Mouse (Mus musculus): ENCODE measurements around the gene Polr2g. TPM values are rescaled to one million over a fixed set of nuclear protein-coding genes. Genes with fewer than 3 reads are reported as not detected.
A peak's percentile ranks its signal among the peaks of the same experiment; 100 is the strongest.

Gene Polr2g
- polyA plus RNA-seq, 1 experiment from 2014 or later, result 141 TPM

DNA sequence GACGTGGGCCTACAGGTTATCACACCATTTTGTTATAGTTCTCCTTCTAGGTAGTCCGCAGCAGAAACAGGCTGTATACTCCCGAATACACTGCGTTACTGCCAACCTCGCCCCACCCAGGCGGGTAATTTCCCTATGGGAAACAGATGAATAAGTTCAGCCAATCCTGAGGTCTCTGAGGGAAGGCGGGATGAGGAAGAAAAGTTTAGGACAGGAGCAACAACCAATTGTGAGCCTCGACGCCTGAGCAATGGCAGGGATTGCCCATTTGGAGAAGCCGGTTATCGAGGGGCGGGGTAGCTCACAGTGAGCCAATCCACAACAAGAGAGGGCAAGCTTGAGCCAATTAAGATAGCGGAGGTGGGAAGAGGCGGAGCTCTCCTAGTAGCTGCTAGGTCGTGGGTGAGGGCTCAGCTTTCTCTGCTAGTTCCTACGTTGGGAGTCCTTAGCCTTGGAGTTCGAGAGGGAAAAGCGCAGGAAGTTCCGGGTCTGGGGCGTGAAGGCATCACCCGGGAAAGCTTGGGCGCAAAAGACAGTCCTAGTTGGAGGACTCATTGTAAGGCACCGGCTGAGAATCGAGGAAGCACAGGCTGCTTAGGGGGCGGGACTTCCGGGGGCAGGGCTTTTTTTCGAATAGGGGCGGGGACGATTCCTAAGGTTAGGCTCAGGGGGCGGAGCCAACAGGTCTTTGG is 3.9 kb upstream of the Polr2g start, which contains the start of gene Zbtb3:
TSS of gene Zbtb3 (plus strand) at position 426 of the 692 bp plus-strand sequence.
- ATAC-seq (ENCODE audit: low read depth), result peak; percentile 97
- WGBS, result under 1% methylated on average over 30 of the region's 30 CpGs

GRCm38 (mm10) chr19:8798947-8799315 is 554 bp upstream of the Polr2g start:
- no peak for ATAC-seq (ENCODE audit: low read depth)
- no peak overlapping the region for H3K4me3 ChIP-seq (ENCODE audit: low read depth, low read length)
- H3K4me1 ChIP-seq (ENCODE audit: control insufficient read depth, insufficient read depth, low read length), result peaks cover 15% of the 10 kb centered on the region; the same call in 1 of the 2 replicates
- peaks cover 7% of the 10 kb centered on the region for H3K36me3 ChIP-seq (ENCODE audit: control insufficient read depth, insufficient read depth, low read length)
- H3K9me3 ChIP-seq (ENCODE audit: control insufficient read depth, low read length), result no peaks in the 10 kb centered on the region
- H3K27me3 ChIP-seq (ENCODE audit: control insufficient read depth, insufficient read depth, low read length), result no peaks in the 10 kb centered on the region
- H3K9ac ChIP-seq (replicated peaks; ENCODE audit: low read depth, low read length), result no peak overlapping the region; the same call in 1 of the 2 replicates
- H3K4me2 ChIP-seq (ENCODE audit: low read depth, low read length), result peak overlapping the region; percentile 95; the same call in 1 of the 2 replicates
- no peak overlapping the region for H3K27ac ChIP-seq (ENCODE audit: low read depth, low read length)

More for the DNA sequence above, 3.9 kb upstream of the Polr2g start, which contains the start of gene Zbtb3:
- peaks cover 12% of the 10 kb centered on the region; the same call in 1 of the 2 replicates for H3K4me1 ChIP-seq (ENCODE audit: control insufficient read depth, insufficient read depth, low read length)
- H3K36me3 ChIP-seq (ENCODE audit: control insufficient read depth, insufficient read depth, low read length), result peaks cover 10% of the 10 kb centered on the region; the same call in 1 of the 2 replicates
- peak within 1 kb of the TSS; percentile 67 for H3K9ac ChIP-seq (replicated peaks; ENCODE audit: low read depth, low read length)
- no peaks in the 10 kb centered on the region for H3K27me3 ChIP-seq (ENCODE audit: control insufficient read depth, insufficient read depth, low read length)
- H3K9me3 ChIP-seq (ENCODE audit: control insufficient read depth, low read length), result no peaks in the 10 kb centered on the region
- peak within 1 kb of the TSS; percentile 58 for H3K4me3 ChIP-seq (ENCODE audit: low read depth, low read length)
- peak within 1 kb of the TSS; percentile 77 for H3K27ac ChIP-seq (ENCODE audit: low read depth, low read length)
- peak within 1 kb of the TSS; percentile 86 for H3K4me2 ChIP-seq (ENCODE audit: low read depth, low read length)

DNA sequence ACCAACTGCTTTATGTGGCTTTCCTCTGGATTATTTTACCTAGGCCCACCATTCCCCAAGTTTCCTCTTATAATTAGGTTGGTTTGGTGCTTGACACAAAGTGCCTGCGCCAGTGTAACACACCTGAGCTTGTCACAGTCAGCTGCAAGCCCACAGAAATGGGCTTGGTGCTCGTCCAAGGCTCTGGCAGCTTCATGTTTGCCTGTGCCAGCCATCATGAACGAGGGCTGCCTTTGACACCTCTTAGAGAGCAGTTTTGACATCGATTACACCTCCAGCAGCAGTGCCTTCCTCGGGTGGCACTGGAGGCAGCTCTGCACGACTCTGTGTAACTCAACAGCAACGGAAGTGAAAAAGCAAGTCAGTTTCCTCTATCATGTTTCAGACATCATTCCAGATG is 8.2 kb downstream of the Polr2g start:
- no peak for ATAC-seq (ENCODE audit: low read depth)
- Histone ChIP-seq H3K4me3 (ENCODE audit: low read depth, low read length) (no peak overlapping the region), H3K4me1 (ENCODE audit: control insufficient read depth, insufficient read depth, low read length) (peaks cover 10% of the 10 kb centered on the region; the same call in 1 of the 2 replicates), H3K4me2 (ENCODE audit: low read depth, low read length) (no peak overlapping the region), H3K27ac (ENCODE audit: low read depth, low read length) (no peak overlapping the region), H3K9me3 (ENCODE audit: control insufficient read depth, low read length) (no peaks in the 10 kb centered on the region), H3K9ac (replicated peaks; ENCODE audit: low read depth, low read length) (no peak overlapping the region), H3K27me3 (ENCODE audit: control insufficient read depth, insufficient read depth, low read length) (no peaks in the 10 kb centered on the region), H3K36me3 (ENCODE audit: control insufficient read depth, insufficient read depth, low read length) (peaks cover 16% of the 10 kb centered on the region)
- 86% methylated on average over 7 of the region's 7 CpGs for WGBS

GRCm38 (mm10) chr19:8789171-8789570 is 9.2 kb downstream of the Polr2g start:
- ATAC-seq (ENCODE audit: low read depth), result no peak
- Histone ChIP-seq H3K27ac (ENCODE audit: low read depth, low read length) (no peak overlapping the region), H3K9ac (replicated peaks; ENCODE audit: low read depth, low read length) (no peak overlapping the region), H3K4me2 (ENCODE audit: low read depth, low read length) (no peak overlapping the region), H3K9me3 (ENCODE audit: control insufficient read depth, low read length) (no peaks in the 10 kb centered on the region), H3K27me3 (ENCODE audit: control insufficient read depth, insufficient read depth, low read length) (no peaks in the 10 kb centered on the region), H3K36me3 (ENCODE audit: control insufficient read depth, insufficient read depth, low read length) (peaks cover 12% of the 10 kb centered on the region), H3K4me3 (ENCODE audit: low read depth, low read length) (no peak overlapping the region), H3K4me1 (ENCODE audit: control insufficient read depth, insufficient read depth, low read length) (peaks cover 10% of the 10 kb centered on the region; the same call in 1 of the 2 replicates)
- 62% methylated on average over 1 of the region's 1 CpGs for WGBS

GRCm38 (mm10) chr19:8788521-8788920 is 9.9 kb downstream of the Polr2g start:
- Histone ChIP-seq H3K9ac (replicated peaks; ENCODE audit: low read depth, low read length) (no peak overlapping the region), H3K9me3 (ENCODE audit: control insufficient read depth, low read length) (no peaks in the 10 kb centered on the region), H3K4me2 (ENCODE audit: low read depth, low read length) (no peak overlapping the region), H3K27me3 (ENCODE audit: control insufficient read depth, insufficient read depth, low read length) (no peaks in the 10 kb centered on the region), H3K27ac (ENCODE audit: low read depth, low read length) (no peak overlapping the region), H3K36me3 (ENCODE audit: control insufficient read depth, insufficient read depth, low read length) (peaks cover 7% of the 10 kb centered on the region), H3K4me1 (ENCODE audit: control insufficient read depth, insufficient read depth, low read length) (peaks cover 10% of the 10 kb centered on the region; the same call in 1 of the 2 replicates), H3K4me3 (ENCODE audit: low read depth, low read length) (no peak overlapping the region)
- 20% methylated on average over 3 of the region's 3 CpGs for WGBS
- ATAC-seq (ENCODE audit: low read depth), result no peak

DNA sequence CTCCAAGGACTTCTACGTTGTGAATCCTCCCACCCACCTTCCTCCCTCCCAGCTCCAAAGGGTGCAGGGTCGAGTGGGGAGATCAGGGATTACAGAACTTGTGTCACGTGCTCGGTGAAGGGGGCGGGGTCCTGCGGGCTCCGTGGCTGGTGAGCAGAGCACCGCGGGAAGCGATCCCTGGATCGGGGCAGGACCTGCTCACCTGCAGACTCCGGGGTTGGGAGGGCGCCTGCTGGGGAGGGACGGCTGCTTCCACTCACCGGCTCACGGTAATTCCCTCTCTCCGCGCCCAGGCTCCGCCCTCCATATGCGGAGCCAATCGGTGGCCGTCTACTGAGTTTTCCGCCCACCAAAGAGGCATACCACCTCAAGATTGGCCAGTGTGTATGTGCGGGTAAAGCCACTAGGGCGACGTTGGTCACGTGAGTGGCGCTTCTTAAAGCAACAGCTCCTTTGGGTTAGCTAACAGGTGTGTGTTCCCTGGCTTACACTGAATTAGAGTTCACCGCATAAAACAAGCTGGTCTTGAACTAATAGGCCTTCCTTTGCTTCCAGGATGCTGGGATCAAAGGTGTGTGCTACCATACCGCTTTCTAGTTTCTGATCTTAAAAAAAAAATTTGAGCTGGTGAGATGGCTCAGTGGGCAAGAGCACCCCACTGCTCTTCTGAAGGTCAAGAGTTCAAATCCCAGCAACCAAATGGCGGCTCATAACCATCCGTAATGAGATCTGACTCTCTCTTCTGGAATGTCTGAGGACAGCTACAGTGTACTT is 12.2 kb downstream of the Polr2g start, which contains the start of gene Taf6l:
TSS of gene Taf6l (minus strand) at position 410 of the 774 bp plus-strand sequence.
- WGBS, result under 1% methylated on average over 31 of the region's 32 CpGs

GRCm38 (mm10) chr19:8774951-8775421 is 23.4 kb downstream of the Polr2g start:
- H3K4me3 ChIP-seq (ENCODE audit: low read depth, low read length), result peak overlapping the region; percentile 64
- peak overlapping the region; percentile 99 for H3K27ac ChIP-seq (ENCODE audit: low read depth, low read length)
- peak; percentile 32 for ATAC-seq (ENCODE audit: low read depth)
- H3K9me3 ChIP-seq (ENCODE audit: control insufficient read depth, low read length), result no peaks in the 10 kb centered on the region
- H3K4me2 ChIP-seq (ENCODE audit: low read depth, low read length), result peak overlapping the region; percentile 99
- H3K4me1 ChIP-seq (ENCODE audit: control insufficient read depth, insufficient read depth, low read length), result peaks cover 33% of the 10 kb centered on the region
- peak overlapping the region; percentile 95 for H3K9ac ChIP-seq (replicated peaks; ENCODE audit: low read depth, low read length)
- peaks cover 23% of the 10 kb centered on the region for H3K36me3 ChIP-seq (ENCODE audit: control insufficient read depth, insufficient read depth, low read length)
- WGBS, result 7% methylated on average over 20 of the region's 20 CpGs
- H3K27me3 ChIP-seq (ENCODE audit: control insufficient read depth, insufficient read depth, low read length), result no peaks in the 10 kb centered on the region

More for the DNA sequence above, 12.2 kb downstream of the Polr2g start, which contains the start of gene Taf6l:
- peak within 1 kb of the TSS; percentile 71 for H3K4me3 ChIP-seq (ENCODE audit: low read depth, low read length)
- peak; percentile 100 for ATAC-seq (ENCODE audit: low read depth)
- peak within 1 kb of the TSS; percentile 72 for H3K4me2 ChIP-seq (ENCODE audit: low read depth, low read length)
- H3K4me1 ChIP-seq (ENCODE audit: control insufficient read depth, insufficient read depth, low read length), result peaks cover 10% of the 10 kb centered on the region; the same call in 1 of the 2 replicates
- H3K27ac ChIP-seq (ENCODE audit: low read depth, low read length), result peak within 1 kb of the TSS; percentile 67
- no peaks in the 10 kb centered on the region for H3K9me3 ChIP-seq (ENCODE audit: control insufficient read depth, low read length)
- H3K36me3 ChIP-seq (ENCODE audit: control insufficient read depth, insufficient read depth, low read length), result peaks cover 19% of the 10 kb centered on the region; the same call in 1 of the 2 replicates
- peak within 1 kb of the TSS; percentile 69 for H3K9ac ChIP-seq (replicated peaks; ENCODE audit: low read depth, low read length)
- no peaks in the 10 kb centered on the region for H3K27me3 ChIP-seq (ENCODE audit: control insufficient read depth, insufficient read depth, low read length)

DNA sequence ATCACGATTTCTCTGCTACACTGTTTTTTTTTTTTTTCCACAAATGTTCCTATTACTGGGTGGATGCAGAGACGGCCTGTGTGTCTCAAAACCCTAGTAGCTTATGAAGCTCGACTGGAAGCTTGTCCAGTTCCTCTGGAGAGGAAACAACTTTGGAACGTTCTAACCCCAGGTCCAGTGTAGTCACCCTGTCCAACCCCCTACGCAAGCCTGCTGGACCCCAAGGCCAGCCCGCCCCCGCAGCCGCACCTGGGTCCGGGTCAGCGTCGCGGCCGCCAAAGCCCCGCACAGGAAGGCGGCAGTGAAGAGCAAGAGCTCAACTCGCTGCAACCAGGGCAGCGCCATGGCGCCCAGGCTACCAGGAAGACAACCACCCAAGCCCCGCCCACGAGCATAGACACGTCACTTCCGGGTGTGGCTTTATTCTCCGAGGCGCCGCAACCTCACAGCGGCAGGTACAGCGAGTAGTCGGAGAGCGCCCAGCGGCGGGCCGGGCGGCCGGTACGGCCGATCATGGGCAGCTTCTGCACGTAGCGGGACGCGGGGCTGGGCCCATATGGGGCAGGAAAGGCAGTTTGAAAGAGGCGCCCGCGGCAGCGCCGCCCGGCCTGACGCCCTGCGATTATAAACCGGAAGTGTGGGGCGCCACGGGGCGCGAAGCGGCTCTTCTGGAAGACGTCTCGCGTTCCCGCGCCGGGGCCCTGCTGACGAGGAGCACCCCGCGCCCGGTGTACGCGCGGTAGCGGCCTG is 24.1 kb downstream of the Polr2g start, which contains the start of gene Tmem179b:
TSS of gene Tmem179b (minus strand) at position 382 of the 750 bp plus-strand sequence.
- Histone ChIP-seq H3K4me2 (ENCODE audit: low read depth, low read length) (peak within 1 kb of the TSS; percentile 99), H3K27ac (ENCODE audit: low read depth, low read length) (peak within 1 kb of the TSS; percentile 99), H3K27me3 (ENCODE audit: control insufficient read depth, insufficient read depth, low read length) (no peaks in the 10 kb centered on the region), H3K4me1 (ENCODE audit: control insufficient read depth, insufficient read depth, low read length) (peaks cover 33% of the 10 kb centered on the region), H3K4me3 (ENCODE audit: low read depth, low read length) (peak within 1 kb of the TSS; percentile 64), H3K9ac (replicated peaks; ENCODE audit: low read depth, low read length) (peak within 1 kb of the TSS; percentile 95), H3K36me3 (ENCODE audit: control insufficient read depth, insufficient read depth, low read length) (peaks cover 30% of the 10 kb centered on the region), H3K9me3 (ENCODE audit: control insufficient read depth, low read length) (no peaks in the 10 kb centered on the region)
- WGBS, result under 1% methylated on average over 67 of the region's 68 CpGs
- peak; percentile 94 for ATAC-seq (ENCODE audit: low read depth)
